Mouse (Mus musculus): ENCODE measurements around the gene Slc43a2. TPM values are rescaled to one million over a fixed set of nuclear protein-coding genes. Genes with fewer than 3 reads are reported as not detected.

Slc43a2 gene
- polyA plus RNA-seq, 1 experiment from 2014 or later, result 5.1 TPM

Small RNA genes lying within 50 kb of the gene (microRNA-seq; reads per million reads assigned to microRNA genes)
- gene Mir3971, result not detected

Other genes with a start within 250 kb of the Slc43a2 start
- 111 and 121 TPM in 2 replicates for gene Rpa1, start 183.4 kb upstream of the Slc43a2 start, polyA plus RNA-seq (2014; fragmentation: Nextera tagmentation; extraction: Ambion mirVana)
- 12.6 and 14.2 TPM in 2 replicates for gene Smyd4, start 183.3 kb upstream of the Slc43a2 start, polyA plus RNA-seq (2014; fragmentation: Nextera tagmentation; extraction: Ambion mirVana)
- gene Serpinf1, start 109.0 kb upstream of the Slc43a2 start, polyA plus RNA-seq (2014; fragmentation: Nextera tagmentation; extraction: Ambion mirVana), result 54.2 and 59.0 TPM in 2 replicates
- gene Serpinf2, start 92.1 kb upstream of the Slc43a2 start, polyA plus RNA-seq (2014; fragmentation: Nextera tagmentation; extraction: Ambion mirVana), result 14.9 and 17.2 TPM in 2 replicates
- 4.6 and 5.1 TPM in 2 replicates for gene Wdr81, start 77.0 kb upstream of the Slc43a2 start, polyA plus RNA-seq (2014; fragmentation: Nextera tagmentation; extraction: Ambion mirVana)
- gene Tlcd2, start 70.0 kb upstream of the Slc43a2 start, polyA plus RNA-seq (2014; fragmentation: Nextera tagmentation; extraction: Ambion mirVana), result 23.3 and 26.3 TPM in 2 replicates
- 79.7 and 79.8 TPM in 2 replicates for gene Prpf8, start 44.9 kb upstream of the Slc43a2 start, polyA plus RNA-seq (2014; fragmentation: Nextera tagmentation; extraction: Ambion mirVana)
- 0.32 and 0.60 TPM in 2 replicates for gene Rilp, start 21.6 kb upstream of the Slc43a2 start, polyA plus RNA-seq (2014; fragmentation: Nextera tagmentation; extraction: Ambion mirVana)
- 4.8 and 5.4 TPM in 2 replicates for gene Scarf1, start 18.2 kb upstream of the Slc43a2 start, polyA plus RNA-seq (2014; fragmentation: Nextera tagmentation; extraction: Ambion mirVana)
- 74.4 and 91.8 TPM in 2 replicates for gene Pitpna, start 56.4 kb downstream of the Slc43a2 start, polyA plus RNA-seq (2014; fragmentation: Nextera tagmentation; extraction: Ambion mirVana)
- gene Inpp5k, start 99.3 kb downstream of the Slc43a2 start, polyA plus RNA-seq (2014; fragmentation: Nextera tagmentation; extraction: Ambion mirVana), result 25.9 and 27.7 TPM in 2 replicates
- 31.2 and 34.3 TPM in 2 replicates for gene Myo1c, start 118.8 kb downstream of the Slc43a2 start, polyA plus RNA-seq (2014; fragmentation: Nextera tagmentation; extraction: Ambion mirVana)
- 101 and 104 TPM in 2 replicates for gene Crk, start 147.6 kb downstream of the Slc43a2 start, polyA plus RNA-seq (2014; fragmentation: Nextera tagmentation; extraction: Ambion mirVana)
- gene Ywhae, start 201.2 kb downstream of the Slc43a2 start, polyA plus RNA-seq (2014; fragmentation: Nextera tagmentation; extraction: Ambion mirVana), result 887 and 916 TPM in 2 replicates

Data from stomach, embryonic 14.5 days (tissue).